Mouse (Mus musculus) MEL (cell line): Measurements from ENCODE around the gene Mtg2. TPM values are rescaled to one million over a fixed set of nuclear protein-coding genes. Genes with fewer than 3 reads are reported as not detected.
A peak's percentile ranks its signal among the peaks of the same experiment; 100 is the strongest.

Experiments
- DNase-seq: peaks from one replicate; pipeline ENCODE4 v3.0.0; 2011; ENCODE audit warnings: low read depth, low spot score
- H3K27ac ChIP-seq: 2 replicates; pipeline ENCODE4 v1.5.1; 2012; ENCODE audit warnings: low read depth, mild to moderate bottlenecking, control low read depth, low read length, moderate library complexity; ENCODE audit not compliant: control insufficient read depth
- H3K27me3 ChIP-seq, 2 experiments: fragments of 150-350 bp in 1 of 2; sonication (generic) in 1 of 2; 2 replicates each; pipeline ENCODE4 v1.6.1; 2012; ENCODE audit warnings: low read length in 2 of 2, mild to moderate bottlenecking in 2 of 2, improper control_type of control experiment in 1 of 2, moderate library complexity in 1 of 2; ENCODE audit not compliant: insufficient read depth in 2 of 2, control insufficient read depth in 1 of 2
- H3K36me3 ChIP-seq, 2 experiments: 2 replicates each; pipeline ENCODE4 v1.6.1; 2012 to 2014; ENCODE audit warnings: low read length in 2 of 2, improper control_type of control experiment in 1 of 2, inconsistent platforms in 1 of 2, mild to moderate bottlenecking in 1 of 2; ENCODE audit not compliant: insufficient read depth in 2 of 2, control insufficient read depth in 1 of 2
- H3K4me1 ChIP-seq, 2 experiments: fragments of 150-350 bp in 1 of 2; sonication (generic) in 1 of 2; 2 replicates each; pipeline ENCODE4 v1.6.1; 2012; ENCODE audit warnings: low read length in 2 of 2, improper control_type of control experiment in 1 of 2, mild to moderate bottlenecking in 1 of 2; ENCODE audit not compliant: insufficient read depth in 2 of 2, control insufficient read depth in 1 of 2
- H3K4me3 ChIP-seq, 2 experiments: fragments of 150-350 bp in 1 of 2; sonication (generic) in 1 of 2; 2 replicates each; pipeline ENCODE4 v1.5.1; 2012; ENCODE audit warnings: low read depth in 2 of 2, low read length in 2 of 2, mild to moderate bottlenecking in 2 of 2, moderate library complexity in 2 of 2, control low read depth in 1 of 2, improper control_type of control experiment in 1 of 2; ENCODE audit not compliant: control insufficient read depth in 1 of 2, insufficient read depth in 1 of 2
- H3K79me2 ChIP-seq: 2 replicates; pipeline ENCODE4 v1.6.1; 2012; ENCODE audit warnings: mild to moderate bottlenecking, low read length, moderate library complexity; ENCODE audit not compliant: control insufficient read depth, poor library complexity, insufficient read depth
- H3K9ac ChIP-seq: 2 replicates; pipeline ENCODE4 v1.6.1; 2012; ENCODE audit warnings: low read depth, mild to moderate bottlenecking, control low read depth, low read length, moderate library complexity; ENCODE audit not compliant: control insufficient read depth, poor library complexity, severe bottlenecking
- H3K9me3 ChIP-seq: fragments of 150-350 bp; sonication (generic); replicated peaks from 2 replicates; pipeline ENCODE4 v1.6.1; 2012; ENCODE audit warnings: mild to moderate bottlenecking, low read length, improper control_type of control experiment, moderate library complexity; ENCODE audit not compliant: insufficient read depth
- BHLHE40 ChIP-seq: IDR thresholded peaks from 2 replicates; pipeline ENCODE4 v1.6.1; 2012; ENCODE audit warnings: low read depth, mild to moderate bottlenecking, inconsistent platforms, low read length, improper control_type of control experiment, borderline replicate concordance
- CHD2 ChIP-seq: IDR thresholded peaks from 2 replicates; pipeline ENCODE4 v1.6.1; 2011; ENCODE audit warnings: low read length, improper control_type of control experiment
- ELF1 ChIP-seq: IDR thresholded peaks from 2 replicates; pipeline ENCODE4 v1.6.1; 2014; ENCODE audit warnings: low read depth, mild to moderate bottlenecking, inconsistent platforms, low read length, improper control_type of control experiment, moderate library complexity
- ETS1 ChIP-seq: IDR thresholded peaks from 2 replicates; pipeline ENCODE4 v1.6.1; 2012; ENCODE audit warnings: low read depth, mild to moderate bottlenecking, inconsistent platforms, low read length, improper control_type of control experiment, moderate library complexity
- GATA1 ChIP-seq: IDR thresholded peaks from 2 replicates; pipeline ENCODE4 v1.6.1; 2011; ENCODE audit warnings: low read depth, low read length, improper control_type of control experiment
- HCFC1 ChIP-seq: IDR thresholded peaks from 2 replicates; pipeline ENCODE4 v1.6.1; 2012; ENCODE audit warnings: low read depth, mild to moderate bottlenecking, inconsistent platforms, low read length, improper control_type of control experiment, moderate library complexity
- JUND ChIP-seq: IDR thresholded peaks from 2 replicates; pipeline ENCODE4 v1.6.1; 2011; ENCODE audit warnings: low read depth, mild to moderate bottlenecking, improper control_type of control experiment, low read length
- KAT2A ChIP-seq: conservative IDR thresholded peaks from 2 replicates; pipeline ENCODE4 v1.6.1; 2012; ENCODE audit warnings: low read depth, low read length, improper control_type of control experiment, inconsistent platforms
- MAFK ChIP-seq: IDR thresholded peaks from 2 replicates; pipeline ENCODE4 v1.6.1; 2011; ENCODE audit warnings: low read depth, mild to moderate bottlenecking, low read length, improper control_type of control experiment, borderline replicate concordance
- MAX ChIP-seq: IDR thresholded peaks from 2 replicates; pipeline ENCODE4 v1.6.1; 2011; ENCODE audit warnings: low read length, improper control_type of control experiment
- MAZ ChIP-seq: IDR thresholded peaks from 2 replicates; pipeline ENCODE4 v1.6.1; 2012; ENCODE audit warnings: low read depth, mild to moderate bottlenecking, inconsistent platforms, low read length, improper control_type of control experiment
- MXI1 ChIP-seq: IDR thresholded peaks from 2 replicates; pipeline ENCODE4 v1.6.1; 2011; ENCODE audit warnings: mild to moderate bottlenecking, low read depth, low read length, improper control_type of control experiment
- MYC ChIP-seq: IDR thresholded peaks from 2 replicates; pipeline ENCODE4 v1.6.1; 2011; ENCODE audit warnings: low read depth, mild to moderate bottlenecking, low read length, improper control_type of control experiment, moderate library complexity
- NELFE ChIP-seq: IDR thresholded peaks from 2 replicates; pipeline ENCODE4 v1.6.1; 2011; ENCODE audit warnings: low read depth, low read length, improper control_type of control experiment
- NRF1 ChIP-seq: IDR thresholded peaks from 2 replicates; pipeline ENCODE4 v1.6.1; 2014; ENCODE audit warnings: low read depth, mild to moderate bottlenecking, inconsistent platforms, low read length, improper control_type of control experiment, moderate library complexity; ENCODE audit not compliant: poor library complexity, insufficient read depth, severe bottlenecking
- POLR2A ChIP-seq, 2 experiments: IDR thresholded peaks; 2 replicates each; pipeline ENCODE4 v1.6.1; 2011 to 2012; ENCODE audit warnings: low read length in 2 of 2, mild to moderate bottlenecking in 2 of 2, control low read depth in 1 of 2, improper control_type of control experiment in 1 of 2, low read depth in 1 of 2, moderate library complexity in 1 of 2; ENCODE audit not compliant: control insufficient read depth in 1 of 2, insufficient read depth in 1 of 2, poor library complexity in 1 of 2
- POLR2AphosphoS2 ChIP-seq: IDR thresholded peaks from 2 replicates; pipeline ENCODE4 v1.6.1; 2011; ENCODE audit warnings: low read length, improper control_type of control experiment
- POLR2AphosphoS5 ChIP-seq: IDR thresholded peaks from 2 replicates; pipeline ENCODE4 v1.6.1; 2012; ENCODE audit warnings: low read depth, borderline replicate concordance, mild to moderate bottlenecking, inconsistent platforms, low read length, moderate library complexity, mixed read lengths
- RCOR1 ChIP-seq: IDR thresholded peaks from 2 replicates; pipeline ENCODE4 v1.6.1; 2012; ENCODE audit warnings: low read depth, mild to moderate bottlenecking, inconsistent platforms, low read length, improper control_type of control experiment
- SIN3A ChIP-seq: IDR thresholded peaks from 2 replicates; pipeline ENCODE4 v1.6.1; 2012; ENCODE audit warnings: low read length, improper control_type of control experiment, inconsistent platforms
- SMC3 ChIP-seq: IDR thresholded peaks from 2 replicates; pipeline ENCODE4 v1.6.1; 2011; ENCODE audit warnings: low read depth, low read length, improper control_type of control experiment
- TBP ChIP-seq: IDR thresholded peaks from 2 replicates; pipeline ENCODE4 v1.8.0; 2011; ENCODE audit warnings: low read depth, low read length, improper control_type of control experiment
- TCF12 ChIP-seq: IDR thresholded peaks from 2 replicates; pipeline ENCODE4 v1.6.1; 2014; ENCODE audit warnings: low read depth, mild to moderate bottlenecking, inconsistent platforms, low read length, improper control_type of control experiment, moderate library complexity
- USF1 ChIP-seq: IDR thresholded peaks from 2 replicates; pipeline ENCODE4 v1.6.1; 2014; ENCODE audit warnings: low read depth, mild to moderate bottlenecking, inconsistent platforms, low read length, improper control_type of control experiment, moderate library complexity
- ZC3H11A ChIP-seq: IDR thresholded peaks from 2 replicates; pipeline ENCODE4 v1.6.1; 2012; ENCODE audit warnings: low read depth, mild to moderate bottlenecking, inconsistent platforms, low read length, improper control_type of control experiment
- ZKSCAN1 ChIP-seq: IDR thresholded peaks from 2 replicates; pipeline ENCODE4 v1.6.1; 2012; ENCODE audit warnings: low read depth, mild to moderate bottlenecking, inconsistent platforms, low read length, improper control_type of control experiment, moderate library complexity
- ZMIZ1 ChIP-seq: IDR thresholded peaks from 2 replicates; pipeline ENCODE4 v1.6.1; 2012; ENCODE audit warnings: low read depth, mild to moderate bottlenecking, inconsistent platforms, low read length, improper control_type of control experiment, moderate library complexity
- polyA plus RNA-seq, 2 experiments: library from polyadenylated mRNA; stranded (reverse) in 1 of 2; unstranded in 1 of 2; fragments of >175 nt in 1 of 2; fragments of >200 nt in 1 of 2; gene quantifications; 2 replicates each; pipeline versions ENCODE4 v1.2.1 to v1.2.4; 2012; ENCODE audit warnings: low replicate concordance in 2 of 2, low read depth in 1 of 2; ENCODE audit not compliant: insufficient read length in 2 of 2, insufficient read depth in 1 of 2, missing spikeins in 1 of 2
- total RNA-seq: library from RNA; depleted of rRNA; stranded (reverse); fragments of 300-350 nt; gene quantifications from 2 replicates; pipeline ENCODE4 v1.2.3, GENCODE M21; 2012

Gene Mtg2
- total and polyA plus RNA-seq, 3 experiments: 30.9 to 35.2 TPM; not detected in 1

DNA sequence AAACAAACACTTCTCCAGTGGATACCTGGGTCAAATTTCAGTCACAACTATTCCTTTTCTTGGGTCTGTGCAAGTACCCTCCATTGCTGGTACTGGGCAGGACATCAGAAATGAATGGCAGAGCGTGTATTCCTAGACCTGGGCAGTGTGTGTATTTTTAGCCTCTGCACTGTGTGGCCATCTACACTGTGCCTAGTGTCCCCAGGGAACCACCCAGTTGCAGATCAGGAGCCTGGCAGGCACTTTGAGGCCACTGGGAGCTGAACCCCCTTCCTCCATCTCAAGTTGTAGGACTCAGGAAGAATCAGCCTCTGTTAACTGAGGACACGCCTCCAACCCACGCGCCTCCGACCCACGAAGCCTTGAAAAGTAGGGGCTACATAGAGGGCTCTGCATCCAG is 47.6 kb upstream of the Mtg2 start:
- Histone ChIP-seq H3K9me3 (no peaks in the 10 kb centered on the region), H3K36me3 (peaks cover 0 to 13% of the 10 kb centered on the region in 2 experiments; a peak in 1 of 4 replicates), H3K27ac (no peak overlapping the region), H3K79me2 (peaks cover 28% of the 10 kb centered on the region), H3K9ac (no peak overlapping the region), H3K27me3 (peaks cover 6 to 10% of the 10 kb centered on the region in 2 experiments), H3K4me1 (peaks cover 3 to 16% of the 10 kb centered on the region in 2 experiments), H3K4me3 (no peak overlapping the region)
- no peak for DNase-seq
- TF ChIP-seq MAFK (no peak), SMC3 (no peak), POLR2A (IDR thresholded peaks at IDR 0.05; ENCODE audit: control insufficient read depth in 1 of 2, insufficient read depth in 1 of 2, low read depth in 1 of 2, low read length in 2 of 2, poor library complexity in 1 of 2) (no peak), USF1 (no peak), KAT2A (no peak), ZMIZ1 (no peak), JUND (no peak), GATA1 (no peak), ELF1 (no peak), NELFE (no peak), ETS1 (no peak), SIN3A (no peak), RCOR1 (no peak), MYC (no peak), ZKSCAN1 (no peak), ZC3H11A (no peak)

DNA sequence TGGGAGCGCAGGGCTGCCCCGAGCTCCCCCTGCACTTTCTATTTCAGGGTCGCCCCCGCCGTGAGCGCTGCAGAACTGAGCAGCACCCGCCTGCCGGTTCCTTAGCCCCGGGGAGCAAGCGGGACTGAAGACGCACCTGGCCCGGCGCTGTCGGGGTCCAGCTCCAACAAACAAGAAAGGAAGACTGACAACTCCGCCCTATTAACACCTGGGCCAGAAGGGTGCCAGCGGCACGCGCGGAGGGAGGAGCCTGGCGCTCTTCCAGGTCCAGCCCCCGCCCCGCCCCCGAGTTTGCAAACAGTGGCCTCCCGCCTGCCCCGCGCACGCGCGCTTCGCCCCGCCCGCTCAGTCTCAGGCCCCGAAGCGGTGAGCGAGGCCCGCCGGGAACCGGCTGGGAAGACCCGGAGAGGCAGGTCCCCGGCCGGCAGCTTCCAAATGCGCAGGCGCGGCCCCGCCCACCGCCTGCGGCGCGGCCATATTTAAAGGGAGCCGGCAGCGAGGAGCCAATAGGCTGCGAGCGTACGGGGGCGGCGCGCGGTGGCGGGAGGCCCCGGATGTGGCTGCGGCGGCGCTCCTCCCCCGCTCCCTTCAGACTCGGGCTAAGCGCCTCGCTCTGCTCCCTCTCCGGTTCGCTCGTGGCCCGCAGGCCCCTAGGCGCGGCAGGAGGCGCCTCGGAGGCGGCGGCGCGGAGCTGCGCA is 45.8 kb upstream of the Mtg2 start, which contains the start of gene Lsm14b:
Gene Lsm14b (plus strand): TSS at position 587 of the 698 bp plus-strand sequence.
- peaks cover 2 to 9% of the 10 kb centered on the region in 2 experiments; a peak in 3 of 4 replicates for H3K27me3 ChIP-seq
- peaks cover 3 to 16% of the 10 kb centered on the region in 2 experiments for H3K4me1 ChIP-seq
- H3K9ac ChIP-seq: peak within 1 kb of the TSS; percentile 79
- H3K36me3 ChIP-seq: peaks cover 3 to 13% of the 10 kb centered on the region in 2 experiments; a peak in 2 of 4 replicates
- peak within 1 kb of the TSS; percentile 55 for H3K27ac ChIP-seq
- H3K79me2 ChIP-seq: peaks cover 32% of the 10 kb centered on the region
- peak; percentile 58 to 80; a peak in 2 of 4 replicates for TF ChIP-seq POLR2A (IDR thresholded peaks at IDR 0.05; ENCODE audit: control insufficient read depth in 1 of 2, insufficient read depth in 1 of 2, low read depth in 1 of 2, low read length in 2 of 2, poor library complexity in 1 of 2)
- TF ChIP-seq MAX: no peak
- TF ChIP-seq TCF12: peak; percentile 46
- TF ChIP-seq NELFE: peak; percentile 84
- no peak for TF ChIP-seq GATA1
- no peak for TF ChIP-seq POLR2AphosphoS5
- TF ChIP-seq ELF1: peak; percentile 66
- TF ChIP-seq SIN3A: peak; percentile 80
- TF ChIP-seq POLR2AphosphoS2: peak; percentile 60; the same call in 1 of the 2 replicates
- TF ChIP-seq TBP: peak; percentile 52; the same call in 1 of the 2 replicates
- TF ChIP-seq NRF1: peak; percentile 90
- TF ChIP-seq ZMIZ1: 0 out of 2 replicates have a peak, but pooled peaks have one; percentile 62
- TF ChIP-seq BHLHE40: peak; percentile 99
- TF ChIP-seq CHD2: no peak
- TF ChIP-seq ETS1: peak; percentile 53; the same call in 1 of the 2 replicates
- no peak for TF ChIP-seq USF1
- peak; percentile 71 for TF ChIP-seq MXI1
- TF ChIP-seq MAZ: peak; percentile 27; the same call in 1 of the 2 replicates
- peak; percentile 78 for TF ChIP-seq HCFC1
- no peaks in the 10 kb centered on the region for H3K9me3 ChIP-seq
- peak; percentile 98 for DNase-seq
- H3K4me3 ChIP-seq: peak within 1 kb of the TSS; percentile 80 to 88
